Mouse (Mus musculus) adrenal gland, postnatal 25 days (tissue): ENCODE data around the gene Rrp7a. TPM values are rescaled to one million over a fixed set of nuclear protein-coding genes. Genes with fewer than 3 reads are reported as not detected.

Experiments used
- DNase-seq: peaks from one replicate; pipeline ENCODE4 v3.0.0; 2021; ENCODE audit warnings: mixed read lengths
- long read RNA-seq: library from polyadenylated mRNA; stranded (forward); transcript quantifications from one replicate; pipeline ENCODE4 v2.0.0, GENCODE M21; 2021
- total RNA-seq: library from RNA; stranded (reverse); gene quantifications from 2 replicates; pipeline ENCODE4 v1.2.3, GENCODE M21; 2021

The Rrp7a gene
- 100 and 102 TPM in 2 replicates for total RNA-seq
- long read RNA-seq, full-length matches to known transcripts, result 129 of 138 reads
- long read RNA-seq, partial matches to known transcripts, result 5 of 138 reads
- long read RNA-seq, other reads (novel, unspliced or antisense), result 4 of 138 reads

DNA sequence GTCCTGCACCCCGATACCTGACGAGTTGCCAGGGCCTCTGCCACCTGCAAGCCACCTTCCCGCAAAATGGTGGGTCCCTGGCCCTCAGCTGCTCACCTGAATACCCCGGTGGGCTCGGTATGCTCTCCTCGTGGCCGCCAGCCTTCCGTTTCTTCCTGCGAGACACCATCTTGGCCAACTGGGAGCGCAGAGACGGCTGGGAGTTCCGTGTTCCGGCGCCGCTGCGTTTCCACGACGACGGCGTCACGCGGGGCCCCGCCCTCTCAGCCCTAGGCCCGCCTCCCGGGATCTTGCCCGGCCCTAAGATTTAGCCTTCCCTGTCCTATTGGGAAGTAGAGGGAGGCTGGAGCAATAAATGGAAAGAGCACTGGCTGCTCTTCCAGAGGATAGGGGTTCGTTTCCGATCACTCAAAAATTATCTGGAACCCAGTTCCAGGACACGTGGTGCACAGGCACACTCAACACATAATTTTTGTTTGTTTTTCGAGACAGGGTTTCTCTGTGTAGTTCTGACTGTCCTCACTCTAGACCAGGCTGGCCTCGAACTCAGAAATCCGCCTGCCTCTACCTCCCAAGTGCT lies at the start of gene Rrp7a:
Gene Rrp7a (minus strand): TSS at position 236 of the 580 bp plus-strand sequence.
- DNase-seq, result peak; percentile 96

DNA sequence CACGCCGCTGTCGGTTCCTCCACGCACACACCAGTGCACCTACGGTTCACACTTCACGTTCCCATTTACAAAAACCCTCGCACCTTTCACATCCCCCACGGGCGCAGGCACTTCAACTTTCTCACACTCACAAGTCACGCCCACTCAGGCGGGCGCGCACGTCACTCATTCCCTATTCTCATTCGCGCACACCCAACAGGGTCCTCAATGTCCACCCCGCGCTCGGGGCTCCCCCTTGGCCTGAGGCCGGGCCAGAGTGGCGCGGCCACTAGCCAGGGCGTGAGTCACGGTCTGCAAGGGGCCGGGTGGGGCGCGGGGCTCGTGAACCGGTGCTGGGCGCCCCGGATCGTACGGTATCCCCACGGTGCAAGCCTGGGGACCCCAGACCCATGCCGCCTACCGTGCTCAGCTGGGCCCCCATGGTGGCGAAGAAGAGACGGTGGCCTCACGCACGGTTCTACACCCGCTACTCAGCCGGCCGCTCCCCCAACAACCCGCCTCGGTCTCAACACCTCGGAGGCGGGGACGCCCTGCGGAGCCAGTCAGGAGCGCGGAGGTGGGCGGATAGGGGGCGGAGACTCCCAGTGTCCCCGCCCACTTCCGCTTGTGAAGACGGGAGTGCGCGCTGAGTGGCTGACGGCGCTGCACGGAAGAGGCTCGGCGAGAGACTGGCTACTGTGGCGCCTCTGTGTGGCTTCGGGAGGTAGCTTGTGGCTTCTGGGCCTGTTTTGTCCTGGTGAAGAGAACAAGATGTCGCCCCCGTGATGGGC lies 49.3 kb upstream of the Rrp7a start:
- DNase-seq, result peak; percentile 95

DNA sequence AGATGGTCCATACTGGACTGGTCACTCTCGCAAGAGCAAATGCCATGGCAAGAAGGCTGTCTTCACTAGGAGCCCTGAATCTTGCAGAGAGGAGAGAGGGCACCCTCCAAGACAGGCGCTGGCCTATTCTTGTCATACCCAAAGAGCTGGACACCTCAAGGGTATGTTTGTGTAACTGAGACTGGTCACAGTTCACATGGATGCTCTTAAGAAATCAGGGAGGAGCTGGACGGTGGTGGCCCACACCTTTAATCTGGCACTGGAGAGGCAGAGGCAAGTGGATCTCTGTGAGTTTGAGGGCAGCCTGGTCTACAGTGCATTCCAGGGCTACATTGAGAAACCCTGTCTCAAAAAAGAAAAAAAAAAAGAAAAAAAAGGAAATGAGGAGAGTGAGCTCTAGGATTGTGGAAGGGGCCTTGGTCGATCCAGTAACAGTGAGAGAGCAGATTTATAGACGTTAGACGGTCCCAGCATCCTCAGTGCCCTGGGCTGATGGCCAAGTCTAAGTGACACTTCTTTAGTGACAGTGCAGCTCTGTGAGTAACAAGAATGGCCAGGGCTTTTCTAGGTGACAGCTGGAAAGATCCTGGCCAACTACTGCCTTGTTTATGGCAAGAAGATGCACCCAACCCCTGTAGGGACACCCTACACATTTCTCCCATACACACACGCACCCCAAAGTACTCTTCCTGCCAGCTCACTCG lies 48.5 kb upstream of the Rrp7a start:
- DNase-seq, result peak; percentile 62

DNA sequence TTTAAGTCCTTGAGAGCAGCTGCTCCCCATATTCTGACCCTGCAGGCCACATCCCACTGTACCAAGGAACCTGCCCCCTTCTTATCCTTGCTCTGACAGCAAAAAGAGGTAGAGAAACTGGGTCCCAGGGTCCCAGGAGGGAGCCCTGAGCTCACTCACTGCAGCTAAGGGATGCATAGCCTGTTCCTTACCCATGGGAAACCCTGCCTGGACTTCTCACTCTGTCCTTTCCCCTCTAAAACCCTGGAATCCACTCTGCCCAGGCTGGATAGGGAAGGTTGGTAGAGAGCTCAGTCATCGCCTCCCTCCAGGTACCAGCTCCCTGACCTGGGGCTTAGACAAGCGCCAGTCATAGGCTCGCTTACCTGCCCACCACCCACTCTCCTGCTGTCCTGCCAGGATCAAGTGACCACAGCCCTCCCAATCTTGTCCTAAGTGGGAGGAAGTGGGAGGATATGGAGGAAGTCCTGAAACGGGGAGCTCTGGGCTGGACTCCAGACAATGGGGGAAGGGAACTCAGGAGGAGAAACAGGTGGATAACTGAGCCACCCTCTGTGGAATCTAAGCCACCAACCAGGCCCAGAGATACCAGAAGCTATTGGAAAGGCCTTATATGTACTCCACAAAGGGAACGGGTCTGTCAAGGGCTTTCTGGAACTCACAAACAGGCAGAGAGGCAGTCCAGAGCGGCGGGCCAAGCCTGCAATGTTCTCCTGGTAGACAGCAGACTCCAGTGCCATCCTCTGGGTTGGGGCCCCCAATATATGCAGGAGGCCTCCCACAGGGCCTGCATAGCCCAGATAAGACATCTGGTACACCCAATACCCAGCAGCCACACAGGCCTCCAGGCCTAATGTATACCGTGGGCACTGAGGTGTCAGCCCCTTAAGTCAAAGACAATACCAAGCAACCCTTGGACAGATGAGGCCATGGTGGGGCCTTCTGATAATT lies 47.4 kb upstream of the Rrp7a start:
- DNase-seq, result no peak

DNA sequence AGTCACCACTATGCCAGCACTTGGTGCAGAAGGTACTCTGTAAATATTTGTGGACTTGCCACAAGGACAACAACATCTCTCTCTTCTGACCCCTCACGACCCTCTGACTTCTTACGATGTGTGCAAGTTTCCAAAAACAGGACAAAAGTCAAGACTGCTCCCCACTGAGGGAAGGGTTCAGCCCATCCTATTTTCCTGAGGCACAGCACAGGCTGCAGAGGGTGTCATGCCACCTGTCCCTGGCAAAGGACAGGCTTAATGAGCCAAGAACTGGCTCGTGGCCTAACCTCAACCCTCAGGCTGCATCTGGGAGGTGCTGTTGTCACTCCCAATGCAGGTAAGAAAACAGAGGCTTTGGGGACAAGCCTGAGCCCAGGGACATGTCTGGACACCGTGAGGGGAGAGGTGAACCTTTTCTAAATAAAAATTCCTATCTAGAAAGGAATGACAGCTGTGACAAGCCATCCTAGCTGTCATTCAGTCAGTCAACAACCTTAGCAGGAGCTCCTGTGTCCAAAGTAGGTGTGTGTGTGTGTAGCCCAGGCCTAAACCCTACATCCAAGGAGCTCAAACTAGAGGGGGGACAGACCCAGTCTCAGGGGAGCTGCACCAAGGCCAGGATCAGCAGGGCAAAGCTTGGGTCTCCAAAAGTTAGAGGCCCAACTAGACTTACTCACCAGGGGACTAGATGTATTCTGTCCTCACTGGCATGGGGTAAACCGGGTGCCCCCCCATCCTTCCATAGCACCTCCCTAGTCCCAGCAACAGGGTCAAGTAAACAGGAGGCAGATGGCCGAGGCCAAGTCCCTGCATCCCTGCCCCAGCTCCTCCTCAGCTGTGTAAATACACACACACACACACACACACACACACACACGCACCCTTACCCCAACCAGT lies 46.5 kb upstream of the Rrp7a start:
- no peak for DNase-seq

DNA sequence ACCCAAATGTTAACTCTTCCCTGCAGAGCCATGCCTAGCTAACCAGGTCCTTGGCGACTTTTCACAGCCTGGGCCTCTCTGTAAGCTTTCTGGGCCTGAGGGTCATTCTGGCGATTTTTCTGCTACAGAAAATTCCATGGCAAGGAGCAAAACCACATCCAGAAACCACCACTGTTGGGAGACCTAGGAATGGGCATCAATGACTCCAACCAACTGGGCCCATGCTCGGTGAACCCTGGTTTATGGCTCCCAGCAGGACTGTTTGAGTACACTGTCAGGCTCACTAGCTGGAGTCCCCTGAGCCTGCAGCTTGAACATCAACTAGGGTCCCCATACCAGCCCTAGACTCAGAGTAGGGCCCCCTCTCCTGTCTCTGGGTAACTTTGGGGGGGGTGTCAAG lies 45.7 kb upstream of the Rrp7a start:
- DNase-seq, result no peak

DNA sequence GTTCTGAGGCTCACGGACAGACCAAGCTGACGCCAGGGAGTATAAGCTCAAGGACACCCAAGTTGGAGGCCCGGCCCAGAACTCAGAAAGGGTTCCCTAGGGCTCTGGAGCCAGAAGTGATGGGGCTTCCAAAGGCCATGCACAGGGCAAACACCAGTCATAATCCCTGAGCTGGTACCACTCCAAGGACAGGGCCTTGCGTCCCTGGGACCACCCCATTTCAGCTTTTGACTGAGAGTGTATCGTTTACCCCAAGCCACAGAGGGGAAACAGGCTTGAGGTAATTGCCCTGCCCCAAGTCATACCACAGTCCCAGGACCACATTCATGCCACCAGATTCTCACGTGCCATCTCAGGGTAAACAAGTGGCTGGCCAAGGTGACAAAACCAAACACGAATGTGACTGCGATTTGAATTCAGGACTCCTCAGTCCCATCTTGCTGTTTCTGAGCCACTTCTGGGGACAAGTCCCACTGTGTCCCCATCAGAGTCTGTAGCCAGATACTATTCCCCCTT lies 45.0 kb upstream of the Rrp7a start:
- DNase-seq, result no peak

DNA sequence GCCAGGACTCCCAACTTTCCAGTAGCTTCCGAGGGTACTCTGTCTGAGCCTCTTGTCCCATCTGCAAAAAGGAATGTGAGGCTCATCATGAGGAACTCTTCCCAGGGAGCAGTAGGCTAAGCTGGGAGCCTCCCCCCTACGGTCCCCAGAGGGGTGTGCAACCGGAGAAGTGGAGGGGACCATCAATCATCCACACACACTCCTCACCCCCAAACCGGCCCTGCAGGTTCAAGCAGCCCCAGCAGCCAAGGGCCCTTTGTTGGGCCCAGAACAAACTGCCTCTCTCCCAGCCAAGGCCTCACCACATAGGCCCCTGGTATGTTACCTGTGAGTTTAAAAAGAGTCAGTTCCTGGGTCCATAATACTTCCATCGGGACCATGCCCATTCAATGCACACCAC lies 44.5 kb upstream of the Rrp7a start:
- no peak for DNase-seq

DNA sequence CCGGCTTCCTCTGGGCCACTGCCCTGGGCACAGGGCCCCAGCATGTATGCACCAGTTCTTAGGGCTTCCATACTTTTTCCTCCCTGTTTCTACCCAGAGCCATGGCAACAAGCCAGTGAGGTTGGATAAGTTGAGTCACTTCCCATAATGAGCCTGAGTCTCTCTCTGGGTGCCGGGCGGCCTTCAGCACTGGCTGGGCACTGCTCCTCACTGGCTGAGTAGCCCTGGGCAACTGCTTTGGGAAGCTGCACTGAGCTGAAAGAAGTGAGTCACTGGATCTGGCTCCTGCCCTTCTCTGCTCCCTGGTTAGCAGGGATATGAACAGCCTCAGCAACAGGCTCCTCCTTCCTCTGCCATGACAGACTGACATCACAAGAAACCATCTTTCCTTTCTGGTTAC lies 44.0 kb upstream of the Rrp7a start:
- DNase-seq, result peak; percentile 78

DNA sequence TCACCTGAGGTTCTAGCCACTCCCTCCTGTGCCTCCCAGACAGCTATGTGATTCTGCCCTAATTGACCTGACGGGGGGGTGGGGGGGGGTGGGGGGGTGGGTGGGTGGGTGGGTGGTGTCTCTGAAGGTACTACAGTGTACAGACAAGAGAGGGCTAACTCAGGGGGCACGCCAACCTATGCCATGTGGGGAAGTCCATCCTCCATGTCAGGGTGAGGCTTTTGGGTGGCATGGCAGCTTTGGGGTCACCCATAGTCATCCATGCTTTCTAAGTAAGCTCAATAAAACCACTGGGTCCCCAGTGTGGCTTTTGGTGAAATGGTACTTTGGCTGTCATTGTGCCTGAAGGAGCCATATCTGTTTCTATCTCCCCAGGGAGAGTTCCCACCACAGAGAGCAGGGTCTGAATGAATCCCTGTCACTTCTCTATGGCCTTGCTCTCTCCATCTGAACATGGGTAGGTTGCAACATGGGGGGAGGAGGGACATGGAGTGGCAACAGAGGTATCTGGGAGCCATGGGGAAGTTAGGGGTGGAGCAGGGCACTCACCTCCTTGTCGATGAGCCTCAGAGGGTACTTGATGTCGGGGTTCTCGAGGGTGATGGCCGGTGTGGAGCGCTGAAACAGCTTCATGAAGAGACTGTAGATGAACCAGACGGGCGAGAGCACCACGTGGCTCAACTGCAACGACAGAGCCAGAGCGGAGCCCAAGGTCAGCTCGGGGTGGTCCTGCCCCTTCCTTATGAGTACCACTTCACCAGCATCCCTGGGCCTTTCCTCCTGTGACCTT lies 43.1 kb upstream of the Rrp7a start:
- no peak for DNase-seq

DNA sequence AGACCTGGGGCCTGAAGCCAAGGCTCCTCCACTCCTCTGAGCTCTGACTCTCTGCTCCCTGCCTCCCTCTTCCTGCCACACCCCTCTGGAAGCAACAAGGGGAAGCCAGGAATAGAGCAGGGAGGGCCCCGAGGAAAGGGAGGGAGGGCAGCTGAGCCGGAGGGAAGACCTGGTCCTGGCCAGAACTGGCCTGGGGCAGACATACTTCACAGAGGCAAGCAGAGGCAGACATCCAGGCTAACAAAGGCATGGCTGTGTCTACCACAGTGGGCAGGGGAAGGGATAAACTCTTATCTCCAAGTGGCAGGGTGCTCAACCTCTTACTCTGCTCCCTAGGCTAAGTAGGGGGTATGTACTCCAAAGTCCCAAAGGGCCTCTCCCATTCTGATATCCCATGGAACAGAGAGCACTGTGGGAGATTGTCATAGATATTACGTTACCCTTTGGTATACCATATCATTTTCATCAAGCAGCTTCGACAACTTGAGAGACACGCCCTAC lies 42.4 kb upstream of the Rrp7a start:
- DNase-seq, result peak; percentile 25

DNA sequence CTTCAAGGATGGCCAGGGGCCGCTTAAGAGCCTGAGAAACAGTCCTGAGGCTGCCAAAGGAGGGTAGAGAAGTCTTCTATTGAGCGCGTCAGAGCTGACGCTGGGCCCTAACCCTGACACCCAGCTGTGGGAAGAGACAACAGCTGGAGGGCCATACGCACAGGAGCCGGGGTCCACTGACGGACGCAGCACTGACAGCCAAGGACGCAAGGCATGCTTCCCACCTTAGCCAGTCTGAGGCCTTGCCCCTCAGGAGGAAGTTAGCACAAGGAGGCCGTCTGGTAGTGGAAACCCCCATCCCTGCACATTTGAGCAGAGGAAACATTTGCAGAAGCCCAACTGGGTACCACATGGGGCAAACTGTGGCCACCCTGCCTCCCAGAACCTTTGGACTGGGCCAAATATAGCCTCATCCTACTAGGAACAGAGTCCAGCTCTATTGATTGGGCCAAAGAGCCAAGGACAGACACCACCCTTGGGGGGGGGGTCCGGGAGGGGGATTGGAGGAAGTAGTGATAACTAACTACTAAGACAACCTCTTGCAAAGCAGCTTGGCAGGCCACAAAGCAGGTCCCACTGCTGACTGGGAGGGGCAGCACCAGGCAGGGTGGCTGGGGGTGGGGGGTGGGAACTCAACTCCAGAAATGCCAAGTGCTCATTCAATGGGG lies 40.4 kb upstream of the Rrp7a start:
- no peak for DNase-seq

DNA sequence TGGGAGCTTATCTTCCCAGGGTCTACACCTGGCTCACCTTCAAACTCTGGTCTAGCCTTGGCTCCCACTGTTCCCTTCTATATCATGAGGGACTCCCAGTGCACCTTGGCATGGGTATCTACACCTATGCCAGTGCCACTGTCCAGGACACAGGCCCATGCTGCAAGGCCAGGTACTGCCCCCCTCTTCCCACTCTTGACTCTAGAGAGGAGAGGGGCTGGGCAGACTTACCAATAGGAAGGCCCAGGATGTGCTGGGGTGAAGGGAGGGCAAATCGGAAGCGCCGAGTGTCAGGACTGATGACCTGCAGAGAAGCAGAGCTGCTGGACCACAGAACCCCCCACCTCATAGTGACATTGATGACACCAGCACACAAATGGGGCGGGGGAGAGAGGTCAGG lies 39.4 kb upstream of the Rrp7a start:
- no peak for DNase-seq

DNA sequence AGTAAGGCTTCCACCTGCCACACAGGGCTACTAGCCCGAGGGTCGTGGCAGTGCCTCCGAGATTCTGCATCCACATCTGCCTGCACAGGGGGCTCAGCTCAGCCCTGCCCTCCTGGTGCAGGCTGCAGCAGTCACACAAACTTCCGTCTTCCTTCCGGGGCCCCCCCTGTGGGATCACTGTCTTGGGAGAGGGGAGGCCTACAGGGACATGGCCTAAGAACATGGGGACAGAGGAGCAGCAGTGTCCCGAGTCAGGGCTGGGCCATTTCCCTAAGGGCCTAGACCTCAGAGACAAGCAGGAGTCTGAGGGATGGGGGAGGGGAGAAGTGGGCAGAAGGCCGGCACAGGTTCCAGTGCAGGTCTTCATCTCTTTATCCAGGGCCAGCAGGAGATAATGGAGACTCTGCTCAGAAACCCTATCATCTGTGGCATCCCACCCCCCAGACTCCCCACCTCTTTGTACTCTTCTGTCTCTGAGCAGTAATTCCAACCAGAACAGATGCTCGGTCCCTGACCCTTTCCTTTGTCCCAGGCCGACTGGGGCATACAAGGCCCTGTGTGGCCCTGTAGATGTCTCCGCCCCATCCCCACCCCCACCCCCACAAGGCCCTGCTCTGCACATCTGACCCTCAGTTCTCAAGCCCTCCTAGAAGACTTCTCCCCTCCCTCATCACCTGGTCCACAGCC lies 38.6 kb upstream of the Rrp7a start:
- DNase-seq, result no peak

DNA sequence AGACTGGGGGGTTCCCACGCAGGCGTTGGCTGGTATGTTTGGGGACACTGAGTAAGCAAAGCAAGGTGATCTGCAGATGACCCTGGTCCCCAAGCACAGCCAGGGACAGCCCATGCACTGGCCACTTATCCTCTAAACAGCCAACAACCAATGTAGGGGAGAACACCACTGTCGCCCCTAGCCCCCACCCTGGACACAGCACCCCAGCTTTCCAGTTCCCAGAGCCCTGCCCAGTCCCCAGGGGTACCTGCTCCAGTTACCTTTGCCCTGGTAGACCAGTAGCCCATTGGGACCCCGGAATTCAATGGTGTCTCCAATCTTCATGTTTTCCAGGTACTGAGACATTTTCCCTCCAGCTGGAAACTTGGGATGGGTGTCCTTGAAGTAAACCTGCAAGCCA lies 38.0 kb upstream of the Rrp7a start:
- DNase-seq, result no peak

DNA sequence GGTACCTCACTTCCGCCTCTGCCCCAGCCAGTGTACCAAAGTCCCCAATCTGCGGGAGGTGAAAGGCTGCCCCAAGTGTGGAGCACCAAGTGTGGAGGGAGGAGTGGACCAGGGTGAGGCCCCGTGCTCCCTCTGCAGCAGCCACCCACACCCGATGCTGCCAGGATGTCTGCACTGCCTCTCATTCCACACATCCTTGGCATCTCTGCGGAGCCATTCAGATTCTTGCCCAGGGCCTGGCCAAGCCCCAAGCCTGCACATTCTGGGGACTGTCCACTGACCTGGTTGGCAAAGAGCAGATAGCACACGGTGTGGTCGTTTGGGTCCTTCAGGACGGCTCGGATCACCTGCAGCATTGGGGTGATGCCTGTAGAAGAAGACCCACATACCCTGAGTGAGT lies 37.2 kb upstream of the Rrp7a start:
- no peak for DNase-seq

DNA sequence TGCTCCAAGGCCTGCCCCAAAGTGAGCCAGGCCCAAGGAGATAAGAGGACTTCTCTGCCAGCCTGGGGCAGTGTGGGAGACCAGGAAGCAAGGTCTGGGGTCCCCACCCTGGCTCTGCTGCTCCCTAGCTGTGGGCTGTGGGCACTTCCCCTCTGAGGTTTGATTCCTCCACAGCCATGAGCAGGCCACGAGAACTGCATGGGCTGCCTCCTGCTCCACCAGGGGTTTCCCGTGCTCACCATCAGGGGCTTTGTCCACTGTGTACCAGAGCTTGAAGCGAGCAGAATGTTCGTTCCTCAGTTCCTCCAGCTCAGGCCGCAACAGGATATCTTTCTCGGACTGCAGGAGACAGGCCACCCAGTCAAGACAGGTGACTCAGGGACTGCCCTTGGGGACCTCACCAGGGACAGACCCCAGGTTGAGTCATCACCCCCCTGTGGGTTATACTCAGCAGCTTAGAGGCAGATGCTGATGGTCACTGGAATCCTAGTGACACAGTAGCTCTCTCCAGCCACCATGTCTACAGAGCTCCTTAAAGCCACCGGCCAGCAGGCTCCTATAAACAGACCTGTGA lies 36.1 kb upstream of the Rrp7a start:
- peak; percentile 35 for DNase-seq

DNA sequence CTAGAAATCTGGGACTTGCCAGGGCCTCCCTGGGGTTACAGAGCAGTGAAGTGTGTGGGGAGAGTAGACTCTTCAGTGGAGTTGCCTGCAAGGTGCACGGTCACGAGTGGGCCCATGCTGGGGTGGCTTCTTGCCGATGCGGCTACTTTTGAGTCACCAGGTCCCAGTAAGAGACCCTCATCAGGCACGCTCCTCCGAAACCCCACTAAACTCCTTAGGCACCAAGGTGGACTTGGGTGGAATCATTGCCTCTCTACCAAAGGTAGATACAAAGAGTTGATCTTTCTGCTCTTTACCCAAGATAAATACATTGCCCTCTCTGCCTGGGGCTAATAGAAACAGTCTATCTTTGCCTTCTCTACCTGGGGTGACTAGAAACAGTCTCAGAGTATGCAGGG lies 35.1 kb upstream of the Rrp7a start:
- no peak for DNase-seq
